Mouse (Mus musculus): ENCODE results near the gene Zfp57. TPM values are rescaled to one million over a fixed set of nuclear protein-coding genes. Genes with fewer than 3 reads are reported as not detected.
A peak's percentile ranks its signal among the peaks of the same experiment; 100 is the strongest.

Zfp57 gene
- 61.6 and 87.8 TPM in 2 replicates for polyA plus RNA-seq (2016; fragmentation: Nextera tagmentation; extraction: Ambion mirVana)

DNA sequence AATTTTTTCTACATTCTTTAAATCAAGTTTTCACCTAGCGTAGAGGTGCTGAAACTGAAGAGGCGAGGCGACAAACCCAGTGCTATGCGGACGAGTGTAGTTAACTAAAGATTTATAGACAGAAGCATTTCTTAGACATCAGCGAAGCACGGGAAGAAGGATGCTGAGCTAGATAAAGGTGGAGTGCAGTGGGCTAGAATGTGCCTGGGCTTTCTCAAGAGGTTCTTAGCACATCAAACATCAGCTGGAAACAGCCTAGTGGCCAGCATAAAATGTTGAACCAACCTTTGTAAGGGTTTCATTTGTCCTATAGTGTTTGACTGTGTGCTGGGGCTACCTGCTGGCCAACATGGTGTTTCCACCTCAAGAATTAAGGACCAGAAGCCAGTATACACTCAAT, at the start of gene Zfp57:
TSS of gene Zfp57 (plus strand) at position 301 of the 400 bp plus-strand sequence.
- Histone ChIP-seq H3K4me3 (peak within 1 kb of the TSS; percentile 67), H3K27me3 (ENCODE audit: low read depth, poor library complexity, severe bottlenecking) (no peaks in the 10 kb centered on the region), H3K9me3 (replicated peaks) (no peaks in the 10 kb centered on the region), H3K27ac (replicated peaks) (peak within 1 kb of the TSS; percentile 93), H3K36me3 (peaks cover 16% of the 10 kb centered on the region), H3K4me1 (peaks cover 18% of the 10 kb centered on the region)
- WGBS: 95% methylated on average over 7 of the region's 7 CpGs
- DNase-seq (ENCODE audit: low spot score): no peak

DNA sequence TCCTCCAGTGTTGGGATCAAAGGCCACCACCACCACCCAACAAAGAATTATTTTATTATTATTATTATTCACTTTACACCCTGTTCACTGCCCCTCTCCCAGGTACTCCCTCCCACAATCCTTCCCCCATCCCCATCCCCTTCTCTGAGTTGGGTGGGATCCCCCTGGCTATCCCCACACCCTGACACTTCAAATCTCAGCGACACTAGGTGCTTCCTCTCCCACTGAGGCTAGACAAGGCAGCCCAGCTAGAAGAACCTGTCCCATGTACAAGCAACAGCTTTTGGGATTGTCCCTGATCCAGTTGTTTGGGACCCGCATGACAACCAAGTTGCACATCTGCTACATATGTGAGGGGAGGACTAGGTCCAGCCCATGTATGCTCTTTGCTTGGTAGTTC, 48.3 kb upstream of the Zfp57 start:
- Histone ChIP-seq H3K4me1 (peaks cover 22% of the 10 kb centered on the region), H3K27me3 (ENCODE audit: low read depth, poor library complexity, severe bottlenecking) (peaks cover 8% of the 10 kb centered on the region), H3K9me3 (replicated peaks) (no peaks in the 10 kb centered on the region), H3K27ac (replicated peaks) (no peak overlapping the region), H3K36me3 (peaks cover 45% of the 10 kb centered on the region), H3K4me3 (no peak overlapping the region)
- WGBS: 86% methylated on average over 2 of the region's 2 CpGs
- DNase-seq (ENCODE audit: low spot score): no peak

DNA sequence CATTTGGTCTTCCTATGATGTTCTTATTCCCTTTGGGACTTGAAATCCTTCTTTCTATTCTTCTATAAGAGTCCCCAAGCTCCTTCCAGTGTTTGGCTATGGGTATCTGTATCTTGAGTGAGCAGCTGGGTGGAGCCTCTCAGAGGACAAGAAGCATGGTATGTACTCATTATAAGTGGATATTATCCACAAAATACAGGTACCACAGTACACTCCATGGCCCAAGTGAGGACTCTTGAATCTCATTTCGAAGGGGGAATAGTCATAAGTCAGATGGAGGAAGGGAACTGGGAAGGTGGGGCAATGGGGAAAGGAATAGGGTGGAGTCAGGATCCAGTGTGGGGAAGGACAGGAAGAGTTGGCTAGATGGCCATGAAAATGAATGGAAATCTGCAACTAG, 47.9 kb upstream of the Zfp57 start:
- H3K36me3 ChIP-seq: peaks cover 45% of the 10 kb centered on the region
- 90% methylated on average over 1 of the region's 1 CpGs for WGBS

DNA sequence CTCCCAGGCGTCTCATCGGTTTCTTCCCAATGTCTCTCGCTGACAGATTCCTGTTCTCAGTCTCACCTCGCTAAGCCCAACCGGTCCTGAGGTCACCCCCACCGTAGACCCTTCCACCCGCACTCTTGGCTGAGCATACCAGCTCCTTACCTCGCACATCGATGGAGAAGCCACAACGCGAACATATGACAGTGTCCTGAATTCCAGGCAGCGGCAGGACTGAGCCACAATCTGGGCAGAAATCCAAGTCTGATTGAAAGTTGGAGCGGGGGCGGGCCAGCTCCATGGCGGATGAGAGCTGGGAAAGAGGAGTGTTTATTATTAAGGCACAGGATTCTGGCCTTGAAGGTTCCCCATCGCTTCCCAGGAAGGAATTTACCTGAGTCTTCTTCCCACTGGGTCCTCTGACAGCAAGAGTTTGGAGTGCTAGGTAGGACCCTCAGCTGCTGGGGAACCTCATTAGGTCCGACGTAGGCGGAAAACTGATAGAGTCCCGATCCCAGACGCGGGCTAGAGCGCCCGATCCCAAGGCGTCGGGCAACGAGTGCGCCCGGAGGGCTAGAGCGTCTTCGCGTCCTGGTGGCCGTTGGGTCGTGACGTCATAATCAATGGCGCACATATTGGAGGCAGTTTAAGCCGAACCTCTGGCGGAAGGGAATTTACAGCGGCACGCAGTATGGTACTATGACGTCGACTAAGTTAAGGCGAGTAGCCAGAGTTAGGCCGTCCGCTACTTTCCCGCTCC, 42.8 kb upstream of the Zfp57 start, which contains the start of the genes Znrd1 and Znrd1as:
TSS of gene Znrd1 (minus strand) at position 561 of the 745 bp plus-strand sequence.
TSS of gene Znrd1as (plus strand) at position 594 of the 745 bp plus-strand sequence.
- no peaks in the 10 kb centered on the region for H3K27me3 ChIP-seq (ENCODE audit: low read depth, poor library complexity, severe bottlenecking)
- DNase-seq (ENCODE audit: low spot score): peak; percentile 94
- under 1% methylated on average over 46 of the region's 46 CpGs for WGBS
- peak within 1 kb of the TSS; percentile 88 for H3K27ac ChIP-seq (replicated peaks)
- H3K9me3 ChIP-seq (replicated peaks): no peaks in the 10 kb centered on the region
- peaks cover 28% of the 10 kb centered on the region for H3K36me3 ChIP-seq
- H3K4me3 ChIP-seq: peak within 1 kb of the TSS; percentile 82
- H3K4me1 ChIP-seq: peaks cover 20% of the 10 kb centered on the region

More for the DNA sequence above, 47.9 kb upstream of the Zfp57 start:
- Histone ChIP-seq H3K4me1 (peaks cover 23% of the 10 kb centered on the region), H3K4me3 (no peak overlapping the region), H3K27ac (replicated peaks) (no peak overlapping the region), H3K27me3 (ENCODE audit: low read depth, poor library complexity, severe bottlenecking) (peaks cover 8% of the 10 kb centered on the region), H3K9me3 (replicated peaks) (no peaks in the 10 kb centered on the region)
- no peak for DNase-seq (ENCODE audit: low spot score)

DNA sequence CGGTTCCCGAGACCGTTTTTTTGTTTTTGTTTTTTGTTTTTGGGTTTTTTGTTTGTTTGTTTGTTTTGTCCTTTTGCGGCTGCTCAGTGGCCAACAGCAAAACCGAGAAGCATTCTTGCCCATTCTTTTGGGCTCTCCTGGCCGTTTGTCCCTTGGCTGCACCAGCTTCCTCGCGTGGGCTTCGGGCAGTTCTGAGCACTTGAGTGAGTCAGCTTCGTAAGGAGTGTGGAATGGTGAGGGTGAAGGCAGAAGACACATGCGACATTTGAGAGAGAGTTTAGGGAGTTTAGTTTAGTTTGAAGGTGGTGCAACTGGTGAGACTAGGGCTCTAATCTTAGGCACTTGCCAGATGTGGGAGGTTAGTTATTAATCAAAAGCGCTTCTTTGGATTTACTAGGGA, 42.1 kb upstream of the Zfp57 start:
- Histone ChIP-seq H3K36me3 (peaks cover 23% of the 10 kb centered on the region), H3K27ac (replicated peaks) (peak overlapping the region; percentile 88), H3K4me3 (peak overlapping the region; percentile 82), H3K9me3 (replicated peaks) (no peaks in the 10 kb centered on the region), H3K4me1 (peaks cover 20% of the 10 kb centered on the region), H3K27me3 (ENCODE audit: low read depth, poor library complexity, severe bottlenecking) (no peaks in the 10 kb centered on the region)
- DNase-seq (ENCODE audit: low spot score): no peak
- WGBS: 16% methylated on average over 12 of the region's 12 CpGs

DNA sequence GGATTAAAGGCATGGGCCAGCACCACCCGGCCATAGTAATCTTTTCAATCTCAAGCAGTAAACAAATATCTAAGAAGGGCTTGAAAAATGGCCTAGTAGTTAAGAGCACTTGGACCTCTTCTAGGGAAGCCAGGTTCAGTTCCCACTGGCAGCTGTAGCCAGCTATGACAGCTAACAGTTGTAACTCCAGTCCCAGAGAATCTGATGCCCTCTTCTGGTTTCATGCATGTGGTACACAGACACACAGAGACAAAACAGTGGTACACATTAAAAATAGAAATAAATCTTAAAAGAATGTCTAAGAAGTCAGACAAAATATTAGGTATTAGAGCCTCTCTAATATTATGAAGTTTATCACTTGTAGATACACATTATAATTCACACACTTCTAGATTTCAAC, 39.8 kb upstream of the Zfp57 start:
- H3K27ac ChIP-seq (replicated peaks): no peak overlapping the region
- WGBS: 85% methylated on average over 1 of the region's 1 CpGs
- H3K4me1 ChIP-seq: peaks cover 20% of the 10 kb centered on the region
- H3K9me3 ChIP-seq (replicated peaks): no peaks in the 10 kb centered on the region
- H3K27me3 ChIP-seq (ENCODE audit: low read depth, poor library complexity, severe bottlenecking): no peaks in the 10 kb centered on the region
- H3K36me3 ChIP-seq: peaks cover 8% of the 10 kb centered on the region
- no peak overlapping the region for H3K4me3 ChIP-seq
- DNase-seq (ENCODE audit: low spot score): no peak

DNA sequence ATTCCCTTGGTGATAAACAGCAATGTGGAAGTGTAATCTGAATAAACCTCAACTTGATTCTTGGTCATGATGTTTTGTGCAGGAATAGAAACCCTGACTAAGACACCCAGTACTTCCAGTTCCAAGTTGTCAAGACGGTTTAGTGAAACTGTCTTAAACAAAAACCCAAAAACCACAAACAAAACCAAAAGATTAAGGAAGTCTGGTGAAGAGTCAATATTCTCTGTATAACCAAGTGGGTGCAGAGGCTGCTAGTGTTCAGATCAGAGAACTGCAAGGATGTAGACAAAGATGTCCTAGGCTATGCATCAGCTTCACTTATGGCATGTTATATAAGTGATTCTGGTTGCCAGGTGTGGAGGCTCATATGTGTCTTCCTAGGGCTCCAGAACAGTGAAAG, 34.1 kb upstream of the Zfp57 start:
- Histone ChIP-seq H3K9me3 (replicated peaks) (no peaks in the 10 kb centered on the region), H3K27ac (replicated peaks) (no peak overlapping the region), H3K4me1 (no peaks in the 10 kb centered on the region), H3K4me3 (no peak overlapping the region), H3K27me3 (ENCODE audit: low read depth, poor library complexity, severe bottlenecking) (no peaks in the 10 kb centered on the region), H3K36me3 (no peaks in the 10 kb centered on the region)
- no peak for DNase-seq (ENCODE audit: low spot score)
- 78% methylated on average over 1 of the region's 1 CpGs for WGBS

DNA sequence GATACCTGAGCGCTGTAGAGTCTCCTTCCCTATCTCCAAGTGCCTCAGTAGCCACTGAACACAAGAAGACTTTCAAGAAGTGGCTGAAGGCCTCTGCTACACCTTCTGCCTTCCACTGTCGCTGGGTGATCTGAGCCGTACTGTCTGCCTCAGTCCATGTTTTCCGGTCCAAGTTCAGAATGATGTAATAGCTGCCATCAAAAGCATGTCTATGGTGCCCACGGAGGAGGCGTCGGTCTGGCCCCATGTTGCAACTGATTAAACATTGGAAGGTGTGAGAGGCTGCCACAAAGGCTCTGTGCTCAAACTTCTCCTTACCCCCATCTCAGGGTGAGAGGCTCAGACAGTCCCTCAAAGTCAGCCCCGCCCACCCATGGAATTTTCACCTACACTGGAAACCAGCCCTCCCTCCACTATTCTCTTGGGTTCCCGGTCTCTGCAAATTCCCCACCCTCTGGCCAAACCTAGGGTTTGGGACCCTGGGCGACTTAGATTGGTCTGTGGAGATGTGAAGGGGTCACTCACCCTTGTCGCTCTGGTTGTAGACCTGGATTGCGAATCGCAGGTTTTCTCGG, 30.6 kb upstream of the Zfp57 start:
- no peak for DNase-seq (ENCODE audit: low spot score)
- Histone ChIP-seq H3K27ac (replicated peaks) (no peak overlapping the region), H3K27me3 (ENCODE audit: low read depth, poor library complexity, severe bottlenecking) (no peaks in the 10 kb centered on the region), H3K36me3 (no peaks in the 10 kb centered on the region), H3K9me3 (replicated peaks) (no peaks in the 10 kb centered on the region), H3K4me3 (no peak overlapping the region), H3K4me1 (no peaks in the 10 kb centered on the region)
- WGBS: 83% methylated on average over 14 of the region's 14 CpGs

DNA sequence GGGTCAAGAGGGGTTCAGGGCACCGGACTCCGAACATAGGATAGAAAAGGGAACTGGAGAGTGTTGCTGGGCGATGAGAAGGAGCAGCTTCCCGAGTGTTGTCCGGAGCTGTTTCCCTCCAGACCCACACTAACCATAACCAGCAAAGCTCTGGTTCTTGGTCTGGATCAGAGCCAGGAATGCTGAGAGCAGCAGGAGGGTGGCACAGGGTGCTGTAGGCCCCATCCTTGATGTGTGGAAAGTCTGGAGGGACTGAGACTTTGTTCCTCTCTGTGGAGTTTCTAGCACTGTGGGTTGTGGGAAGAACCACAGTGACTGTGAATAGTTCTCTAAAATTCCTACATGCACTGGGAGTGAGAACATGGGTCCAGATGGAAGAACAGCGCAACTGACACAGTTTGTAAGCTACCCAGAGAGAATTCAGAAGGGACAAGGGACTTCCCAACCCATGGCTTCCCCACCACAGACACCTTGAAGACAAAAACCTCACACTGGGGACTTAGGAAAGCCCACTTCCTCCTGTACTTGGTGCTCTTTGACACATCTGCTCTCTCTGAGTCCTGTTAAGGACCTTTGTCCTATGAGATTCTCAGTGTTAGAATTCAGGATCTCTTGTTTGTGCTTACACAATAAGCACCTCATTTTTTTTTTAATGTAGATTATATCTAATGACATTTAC, 29.7 kb upstream of the Zfp57 start:
- WGBS: 91% methylated on average over 6 of the region's 6 CpGs
- H3K36me3 ChIP-seq: no peaks in the 10 kb centered on the region
- no peak overlapping the region for H3K27ac ChIP-seq (replicated peaks)
- H3K9me3 ChIP-seq (replicated peaks): no peaks in the 10 kb centered on the region
- DNase-seq (ENCODE audit: low spot score): no peak
- no peak overlapping the region for H3K4me3 ChIP-seq
- H3K4me1 ChIP-seq: no peaks in the 10 kb centered on the region
- H3K27me3 ChIP-seq (ENCODE audit: low read depth, poor library complexity, severe bottlenecking): no peaks in the 10 kb centered on the region

DNA sequence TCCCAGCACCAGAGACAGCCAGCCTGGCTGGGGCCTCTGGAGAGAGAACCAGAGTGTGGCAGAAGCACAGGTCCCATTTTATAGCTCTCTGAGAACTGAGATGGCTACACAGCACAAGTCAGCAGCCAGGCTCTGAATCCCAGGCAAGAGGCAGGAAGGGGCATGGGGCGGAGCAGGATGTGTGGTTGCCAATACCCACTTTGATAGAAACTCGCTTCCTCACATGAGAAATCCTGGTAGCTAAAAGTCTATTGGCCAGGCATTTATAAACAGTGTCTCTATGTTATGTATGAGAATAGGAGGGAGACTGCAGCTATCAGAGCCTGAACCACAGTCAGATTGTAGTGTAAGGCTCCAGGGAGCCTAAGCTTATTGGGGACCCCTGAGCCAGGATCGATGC, 28.2 kb upstream of the Zfp57 start:
- H3K9me3 ChIP-seq (replicated peaks): no peaks in the 10 kb centered on the region
- 82% methylated on average over 3 of the region's 3 CpGs for WGBS
- no peaks in the 10 kb centered on the region for H3K4me1 ChIP-seq
- H3K4me3 ChIP-seq: no peak overlapping the region
- 0 out of 2 replicates have a peak, but pooled peaks cover 5% of the 10 kb centered on the region for H3K27me3 ChIP-seq (ENCODE audit: low read depth, poor library complexity, severe bottlenecking)
- H3K27ac ChIP-seq (replicated peaks): no peak overlapping the region
- no peaks in the 10 kb centered on the region for H3K36me3 ChIP-seq
- no peak for DNase-seq (ENCODE audit: low spot score)

DNA sequence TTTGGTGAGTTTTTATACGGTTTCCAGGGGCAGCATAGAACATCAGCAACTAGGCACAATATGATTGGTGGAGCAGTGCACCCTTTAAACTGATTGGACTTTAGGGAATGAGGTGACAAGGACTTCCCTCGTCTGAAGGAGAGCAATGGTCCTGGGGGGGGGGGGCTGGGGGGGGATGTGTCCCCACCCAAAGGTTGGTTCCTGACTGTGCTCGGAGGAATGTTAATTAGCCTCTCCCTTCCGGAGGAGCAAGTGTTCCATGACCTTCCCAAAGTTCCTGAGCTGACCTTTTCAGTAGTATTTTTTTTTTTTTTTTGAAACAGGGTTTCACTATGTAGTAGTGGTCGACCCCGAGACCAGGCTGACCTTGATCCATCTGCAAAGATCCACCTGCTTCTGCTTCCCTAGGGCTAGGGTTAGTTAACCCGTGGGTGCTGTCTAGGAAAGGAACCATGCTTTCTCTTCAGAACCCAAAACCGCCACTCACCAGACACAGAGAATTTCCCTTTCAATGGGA, 27.6 kb upstream of the Zfp57 start:
- no peak overlapping the region for H3K27ac ChIP-seq (replicated peaks)

DNA sequence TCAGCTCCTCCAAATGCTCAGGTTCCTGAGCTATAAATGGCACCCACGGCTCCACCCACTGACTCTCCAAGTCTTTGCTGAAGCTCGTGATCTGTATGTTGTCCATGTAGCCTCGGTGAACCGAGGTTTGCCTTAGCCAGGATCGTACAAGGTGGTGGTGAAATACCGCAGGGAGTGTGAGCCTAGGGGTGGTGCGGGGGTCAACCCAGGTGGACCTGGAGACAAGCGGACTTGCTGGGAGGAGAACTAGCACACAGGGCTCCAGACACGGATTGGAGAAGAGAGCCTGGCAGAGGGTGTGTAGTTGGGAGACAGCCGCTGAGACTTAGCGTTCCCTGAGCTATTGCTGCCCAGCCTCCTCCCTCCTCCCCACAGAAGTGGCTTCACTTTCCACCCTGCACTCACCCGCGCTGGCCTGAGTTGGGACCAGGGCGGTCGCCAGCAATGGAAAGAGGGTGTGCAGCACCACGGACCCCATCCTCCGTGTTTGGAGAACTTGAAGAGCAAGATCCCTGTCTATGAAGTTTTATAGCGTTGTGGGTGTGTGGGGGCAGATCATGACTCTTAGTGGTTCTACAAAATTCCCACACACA, 19.6 kb upstream of the Zfp57 start, which contains the start of gene 2410137M14Rik:
TSS of gene 2410137M14Rik (minus strand) at position 17 of the 593 bp plus-strand sequence.
- H3K27me3 ChIP-seq (ENCODE audit: low read depth, poor library complexity, severe bottlenecking): peaks cover 66% of the 10 kb centered on the region
- H3K4me3 ChIP-seq: peak within 1 kb of the TSS; percentile 30
- no peaks in the 10 kb centered on the region for H3K36me3 ChIP-seq
- 0 out of 2 replicates have a peak within 1 kb of the TSS, but pooled peaks have one; percentile 1 for H3K27ac ChIP-seq (replicated peaks)
- H3K9me3 ChIP-seq (replicated peaks): no peaks in the 10 kb centered on the region
- no peak for DNase-seq (ENCODE audit: low spot score)
- H3K4me1 ChIP-seq: peaks cover 23% of the 10 kb centered on the region
- 14% methylated on average over 18 of the region's 18 CpGs for WGBS

More for the DNA sequence above, 27.6 kb upstream of the Zfp57 start:
- Histone ChIP-seq H3K4me1 (no peaks in the 10 kb centered on the region), H3K36me3 (no peaks in the 10 kb centered on the region), H3K27me3 (ENCODE audit: low read depth, poor library complexity, severe bottlenecking) (peaks cover 6% of the 10 kb centered on the region), H3K9me3 (replicated peaks) (no peaks in the 10 kb centered on the region), H3K4me3 (no peak overlapping the region)
- DNase-seq (ENCODE audit: low spot score): no peak
- WGBS: 84% methylated on average over 8 of the region's 8 CpGs

Data from midbrain, embryonic 10.5 days (tissue).